Mouse (Mus musculus): Measurements from ENCODE around the gene Vps39. TPM values are rescaled to one million over a fixed set of nuclear protein-coding genes. Genes with fewer than 3 reads are reported as not detected.

Gene Vps39
- polyA plus RNA-seq, 1 experiment from 2014 or later: 37.3 TPM

GRCm38 (mm10) chr2:120288995-120289394 is 63.9 kb downstream of the Vps39 start, which contains the start of gene Pla2g4d:
Gene Pla2g4d (minus strand): TSS chr2:120289197.
- no peak for ATAC-seq
- Histone ChIP-seq H3K9me3 (replicated peaks) (no peaks in the 10 kb centered on the region), H3K27me3 (no peaks in the 10 kb centered on the region), H3K4me1 (no peaks in the 10 kb centered on the region), H3K27ac (no peak within 1 kb of the TSS), H3K4me2 (no peak within 1 kb of the TSS), H3K9ac (no peak within 1 kb of the TSS), H3K36me3 (ENCODE audit: poor library complexity, severe bottlenecking) (no peaks in the 10 kb centered on the region), H3K4me3 (no peak within 1 kb of the TSS)
- WGBS: 73% methylated on average over 5 of the region's 5 CpGs

DNA sequence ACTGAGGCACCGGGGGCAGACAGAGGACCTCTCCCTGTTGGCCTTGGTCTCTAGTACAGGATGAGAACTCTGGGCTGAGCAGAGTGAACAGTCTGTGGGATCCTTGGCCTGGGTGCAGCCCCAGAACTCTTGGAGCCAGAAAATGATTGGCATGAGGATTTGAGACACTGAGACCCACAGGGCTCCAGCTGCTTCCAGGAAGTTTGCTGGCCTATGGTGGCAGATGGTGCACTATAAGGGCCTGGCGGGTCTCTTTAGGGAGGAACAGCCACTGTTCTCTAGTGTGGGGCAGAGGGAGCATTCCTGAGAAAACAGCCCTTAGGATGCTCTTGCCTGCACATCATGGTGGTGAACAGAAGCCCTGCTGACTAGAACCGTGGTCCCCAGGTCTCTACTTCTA is 64.5 kb downstream of the Vps39 start:
- no peaks in the 10 kb centered on the region for H3K36me3 ChIP-seq (ENCODE audit: poor library complexity, severe bottlenecking)
- ATAC-seq: no peak

GRCm38 (mm10) chr2:120285639-120286038 is 67.3 kb downstream of the Vps39 start:
- no peaks in the 10 kb centered on the region for H3K27me3 ChIP-seq
- H3K36me3 ChIP-seq (ENCODE audit: poor library complexity, severe bottlenecking): no peaks in the 10 kb centered on the region
- H3K4me3 ChIP-seq: no peak overlapping the region
- no peak overlapping the region for H3K27ac ChIP-seq
- ATAC-seq: no peak
- H3K9ac ChIP-seq: no peak overlapping the region
- no peaks in the 10 kb centered on the region for H3K9me3 ChIP-seq (replicated peaks)
- no peak overlapping the region for H3K4me2 ChIP-seq
- H3K4me1 ChIP-seq: no peaks in the 10 kb centered on the region
- 86% methylated on average over 4 of the region's 4 CpGs for WGBS

More for the DNA sequence above, 64.5 kb downstream of the Vps39 start:
- no peaks in the 10 kb centered on the region for H3K9me3 ChIP-seq (replicated peaks)
- no peak overlapping the region for H3K4me2 ChIP-seq
- no peaks in the 10 kb centered on the region for H3K27me3 ChIP-seq
- H3K4me1 ChIP-seq: no peaks in the 10 kb centered on the region
- H3K9ac ChIP-seq: no peak overlapping the region
- no peak overlapping the region for H3K27ac ChIP-seq
- WGBS: 89% methylated on average over 3 of the region's 3 CpGs
- no peak overlapping the region for H3K4me3 ChIP-seq

DNA sequence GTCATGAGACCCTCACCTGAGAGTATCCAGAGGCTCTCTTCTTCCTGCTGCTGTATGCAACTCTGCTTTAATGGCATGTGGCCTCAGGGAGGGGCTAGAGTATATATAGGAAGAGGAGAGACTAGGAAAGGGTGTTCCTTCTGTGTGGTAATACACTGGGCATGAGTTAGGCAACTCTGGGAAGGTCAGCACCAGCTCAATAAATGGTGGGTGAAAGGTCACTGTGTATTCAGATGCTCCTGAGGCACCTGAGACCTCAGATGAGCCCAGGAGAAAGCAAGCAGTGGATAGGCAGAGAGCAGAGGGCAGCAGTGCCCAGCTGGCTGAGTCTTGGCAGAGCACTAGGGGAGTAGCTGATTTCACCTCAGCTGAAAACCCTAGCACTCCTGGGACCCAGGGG is 68.2 kb downstream of the Vps39 start:
- no peaks in the 10 kb centered on the region for H3K27me3 ChIP-seq
- H3K4me1 ChIP-seq: no peaks in the 10 kb centered on the region

GRCm38 (mm10) chr2:120284094-120284493 is 68.8 kb downstream of the Vps39 start:
- H3K4me3 ChIP-seq: no peak overlapping the region
- 84% methylated on average over 5 of the region's 5 CpGs for WGBS
- H3K4me1 ChIP-seq: no peaks in the 10 kb centered on the region
- H3K36me3 ChIP-seq (ENCODE audit: poor library complexity, severe bottlenecking): no peaks in the 10 kb centered on the region
- no peaks in the 10 kb centered on the region for H3K9me3 ChIP-seq (replicated peaks)
- no peak overlapping the region for H3K4me2 ChIP-seq
- H3K27ac ChIP-seq: no peak overlapping the region
- H3K9ac ChIP-seq: no peak overlapping the region
- H3K27me3 ChIP-seq: no peaks in the 10 kb centered on the region
- ATAC-seq: no peak

More for the DNA sequence above, 68.2 kb downstream of the Vps39 start:
- H3K36me3 ChIP-seq (ENCODE audit: poor library complexity, severe bottlenecking): no peaks in the 10 kb centered on the region
- no peak overlapping the region for H3K4me3 ChIP-seq
- H3K9ac ChIP-seq: no peak overlapping the region
- no peak for ATAC-seq
- no peaks in the 10 kb centered on the region for H3K9me3 ChIP-seq (replicated peaks)
- no peak overlapping the region for H3K4me2 ChIP-seq
- H3K27ac ChIP-seq: no peak overlapping the region

DNA sequence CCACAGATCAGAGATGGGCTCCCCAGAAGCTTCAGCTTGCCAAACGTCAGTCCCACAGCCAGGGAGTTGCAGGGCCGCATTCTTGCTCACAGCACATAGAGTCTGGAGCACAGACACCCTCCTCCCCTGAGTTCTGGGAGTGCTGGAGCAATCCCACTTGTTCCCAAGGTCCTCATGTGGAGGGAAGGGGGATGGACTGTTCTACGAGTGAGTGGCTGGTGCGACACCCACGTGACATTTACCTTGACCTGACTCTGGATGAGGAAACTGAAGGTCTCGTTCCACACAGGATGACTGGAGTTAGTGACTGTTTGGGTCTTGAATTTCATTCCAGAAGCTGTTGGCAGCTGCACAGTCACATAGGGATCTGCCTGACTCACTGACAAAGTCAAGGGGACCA is 69.4 kb downstream of the Vps39 start:
- 61% methylated on average over 6 of the region's 6 CpGs for WGBS
- Histone ChIP-seq H3K9me3 (replicated peaks) (no peaks in the 10 kb centered on the region), H3K4me1 (no peaks in the 10 kb centered on the region), H3K36me3 (ENCODE audit: poor library complexity, severe bottlenecking) (no peaks in the 10 kb centered on the region), H3K9ac (no peak overlapping the region), H3K27ac (no peak overlapping the region), H3K4me3 (no peak overlapping the region), H3K4me2 (no peak overlapping the region), H3K27me3 (no peaks in the 10 kb centered on the region)
- ATAC-seq: no peak

- no peak overlapping the region for H3K27ac ChIP-seq
- H3K27me3 ChIP-seq: no peaks in the 10 kb centered on the region
- no peak overlapping the region for H3K4me2 ChIP-seq
- no peak overlapping the region for H3K9ac ChIP-seq
- no peak overlapping the region for H3K4me3 ChIP-seq
- no peak for ATAC-seq
- no peaks in the 10 kb centered on the region for H3K36me3 ChIP-seq (ENCODE audit: poor library complexity, severe bottlenecking)
- 52% methylated on average over 3 of the region's 3 CpGs for WGBS
- no peaks in the 10 kb centered on the region for H3K9me3 ChIP-seq (replicated peaks)
- H3K4me1 ChIP-seq: no peaks in the 10 kb centered on the region
These were observed 71.7 kb downstream of the Vps39 start for GRCm38 (mm10) chr2:120281221-120281620.

- WGBS: 14% methylated on average over 8 of the region's 8 CpGs
- Histone ChIP-seq H3K4me1 (no peaks in the 10 kb centered on the region), H3K4me2 (no peak overlapping the region), H3K36me3 (ENCODE audit: poor library complexity, severe bottlenecking) (no peaks in the 10 kb centered on the region), H3K9me3 (replicated peaks) (no peaks in the 10 kb centered on the region), H3K27ac (no peak overlapping the region), H3K4me3 (no peak overlapping the region), H3K27me3 (no peaks in the 10 kb centered on the region), H3K9ac (no peak overlapping the region)
- no peak for ATAC-seq
These were observed 73.0 kb downstream of the Vps39 start for GRCm38 (mm10) chr2:120279961-120280360.

DNA sequence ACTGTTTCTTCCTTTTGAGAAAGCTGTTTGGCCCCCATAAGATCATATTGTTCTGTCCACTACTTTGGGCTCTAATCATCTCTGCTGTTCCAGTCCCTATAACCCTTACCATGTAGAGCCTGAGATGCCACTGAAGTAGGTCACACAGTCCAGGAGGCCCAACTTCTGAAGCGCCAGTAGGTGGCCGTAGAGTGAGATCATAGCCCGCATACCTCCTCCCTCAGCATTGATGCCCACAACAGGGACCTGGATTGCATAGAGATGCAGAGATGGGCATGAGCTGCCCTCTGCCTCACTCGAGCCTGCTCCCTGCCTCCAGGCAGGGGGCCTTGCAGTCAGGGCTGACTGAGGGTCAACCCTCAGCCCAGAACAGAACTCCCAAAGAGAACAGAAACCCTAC is 76.0 kb downstream of the Vps39 start:
- H3K36me3 ChIP-seq (ENCODE audit: poor library complexity, severe bottlenecking): no peaks in the 10 kb centered on the region
- H3K4me3 ChIP-seq: no peak overlapping the region
- ATAC-seq: no peak
- no peak overlapping the region for H3K27ac ChIP-seq
- no peaks in the 10 kb centered on the region for H3K27me3 ChIP-seq
- H3K4me2 ChIP-seq: no peak overlapping the region
- H3K9ac ChIP-seq: no peak overlapping the region
- no peaks in the 10 kb centered on the region for H3K4me1 ChIP-seq
- WGBS: 73% methylated on average over 4 of the region's 4 CpGs
- no peaks in the 10 kb centered on the region for H3K9me3 ChIP-seq (replicated peaks)

GRCm38 (mm10) chr2:120268635-120269034 is 84.3 kb downstream of the Vps39 start:
- Histone ChIP-seq H3K4me2 (no peak overlapping the region), H3K4me1 (no peaks in the 10 kb centered on the region), H3K4me3 (no peak overlapping the region), H3K27ac (no peak overlapping the region), H3K9me3 (replicated peaks) (no peaks in the 10 kb centered on the region), H3K9ac (no peak overlapping the region), H3K27me3 (no peaks in the 10 kb centered on the region), H3K36me3 (ENCODE audit: poor library complexity, severe bottlenecking) (no peaks in the 10 kb centered on the region)
- no peak for ATAC-seq
- 4% methylated on average over 9 of the region's 9 CpGs for WGBS

Other genes with a start within 250 kb of the Vps39 start
- gene Ehd4, start 198.5 kb downstream of the Vps39 start, polyA plus RNA-seq (2015; fragmentation: Nextera tagmentation; extraction: Ambion mirVana): 9.8 and 11.3 TPM in 2 replicates
- gene Pla2g4e, start 107.8 kb downstream of the Vps39 start, polyA plus RNA-seq (2015; fragmentation: Nextera tagmentation; extraction: Ambion mirVana): 0.27 and 0.47 TPM in 2 replicates
- not detected in 2 replicates for gene Pla2g4d, start 63.9 kb downstream of the Vps39 start, polyA plus RNA-seq (2015; fragmentation: Nextera tagmentation; extraction: Ambion mirVana)
- not detected in 2 replicates for gene Pla2g4f, start 39.0 kb downstream of the Vps39 start, polyA plus RNA-seq (2015; fragmentation: Nextera tagmentation; extraction: Ambion mirVana)
- 9.5 and 10.7 TPM in 2 replicates for gene Ganc, start 50.8 kb upstream of the Vps39 start, polyA plus RNA-seq (2015; fragmentation: Nextera tagmentation; extraction: Ambion mirVana)
- gene Tmem87a, start 51.0 kb upstream of the Vps39 start, polyA plus RNA-seq (2015; fragmentation: Nextera tagmentation; extraction: Ambion mirVana): 7.4 and 9.0 TPM in 2 replicates
- gene Capn3, start 102.9 kb upstream of the Vps39 start, polyA plus RNA-seq (2015; fragmentation: Nextera tagmentation; extraction: Ambion mirVana): 1.6 and 1.7 TPM in 2 replicates
- 48.4 and 54.2 TPM in 2 replicates for gene Zfp106, start 210.7 kb upstream of the Vps39 start, polyA plus RNA-seq (2015; fragmentation: Nextera tagmentation; extraction: Ambion mirVana)
- gene Snap23, start 214.5 kb upstream of the Vps39 start, polyA plus RNA-seq (2015; fragmentation: Nextera tagmentation; extraction: Ambion mirVana): 21.5 and 25.0 TPM in 2 replicates

Measured in forebrain, embryonic 13.5 days (tissue).